Mouse (Mus musculus) brain, embryonic 14.5 days (tissue): Measurements from ENCODE around the gene Sdf2l1.

ENCODE experiments used
- CTCF ChIP-seq: fragments of 200-500 bp; IDR thresholded peaks from 2 replicates; pipeline ENCODE4 v1.5.1; 2012; ENCODE audit warnings: inconsistent platforms, mild to moderate bottlenecking, moderate library complexity, borderline replicate concordance; ENCODE audit not compliant: insufficient read depth, insufficient read length; ENCODE audit errors: extremely low read depth
- POLR2A ChIP-seq: fragments of 200-500 bp; IDR thresholded peaks from 2 replicates; pipeline ENCODE4 v1.6.1; 2012; ENCODE audit warnings: mild to moderate bottlenecking, inconsistent platforms, borderline replicate concordance; ENCODE audit not compliant: poor library complexity, insufficient read depth, insufficient read length, severe bottlenecking; ENCODE audit errors: extremely low read depth

GRCm38 (mm10) chr16:17085636-17086035 lies 46.5 kb downstream of the Sdf2l1 start:
- TF ChIP-seq CTCF (no peak), POLR2A (no peak)
